ENCODE assay signal across 22 mouse cellular contexts in genomic region chr1:190947986-190948385, GRCm38 (mm10).
"Had no signal": no experiment of that assay in that cellular context is flagged by ENCODE, and none has a peak within 500 bp of the region (broad histone marks: within the 10 kb centered on the region; RNA-seq: fewer than 3 reads in every experiment).

No protein-coding gene starts in this region.

- H3K4me2 ChIP-seq: heart, embryonic 12.5 days; hindbrain, embryonic 12.5 days; hindbrain, embryonic 15.5 days; intestine, embryonic 15.5 days; limb, embryonic 12.5 days; liver, embryonic 11.5 days had no signal

- H3K4me3 ChIP-seq: gastrocnemius, adult 2 months; heart, embryonic 10.5 days; heart, embryonic 12.5 days; hindbrain, embryonic 10.5 days; hindbrain, embryonic 12.5 days; hindbrain, embryonic 15.5 days; intestine, embryonic 15.5 days; layer of hippocampus, adult 2 months; left cerebral cortex, adult 2 months; limb, embryonic 10.5 days; limb, embryonic 12.5 days had no signal

- H3K9ac ChIP-seq: heart, embryonic 12.5 days; hindbrain, embryonic 12.5 days; hindbrain, embryonic 15.5 days; intestine, embryonic 15.5 days; limb, embryonic 12.5 days had no signal

- H3K4me1 ChIP-seq: hindbrain, embryonic 10.5 days; hindbrain, embryonic 12.5 days; hindbrain, embryonic 15.5 days; intestine, embryonic 15.5 days; limb, embryonic 10.5 days; limb, embryonic 12.5 days had no signal

- H3K27ac ChIP-seq: gastrocnemius, adult 2 months; heart, embryonic 10.5 days; hindbrain, embryonic 10.5 days; hindbrain, embryonic 12.5 days; hindbrain, embryonic 15.5 days; intestine, embryonic 15.5 days; layer of hippocampus, adult 2 months; left cerebral cortex, adult 2 months; limb, embryonic 10.5 days; limb, embryonic 12.5 days had no signal

- DNase-seq: gastrocnemius, adult 2 months; gastrocnemius, postnatal 10 days; gastrocnemius, postnatal 25 days; heart, adult 18-20 months; heart, postnatal 10 days; heart, postnatal 4 days; kidney, postnatal 10 days; kidney, postnatal 4 days; liver had no signal

- H3K9me3 ChIP-seq: heart, embryonic 10.5 days; heart, embryonic 12.5 days; hindbrain, embryonic 10.5 days; hindbrain, embryonic 12.5 days; hindbrain, embryonic 15.5 days; intestine, embryonic 15.5 days; limb, embryonic 10.5 days; limb, embryonic 12.5 days had no signal

- H3K27me3 ChIP-seq: heart, embryonic 12.5 days; hindbrain, embryonic 12.5 days; hindbrain, embryonic 15.5 days; intestine, embryonic 15.5 days; limb, embryonic 12.5 days had no signal

- ATAC-seq: inflammation-experienced regulatory T-cells, adult 6 months; intestine, embryonic 15.5 days; intestine, postnatal 0 days had no signal
